Mouse (Mus musculus) midbrain, embryonic 16.5 days (tissue): ENCODE measurements around the gene Ntf5. TPM values are rescaled to one million over a fixed set of nuclear protein-coding genes. Genes with fewer than 3 reads are reported as not detected.
"Not testable (repeated sequence)": the region's sequence is repeated elsewhere in the genome, so short reads cannot be mapped to it uniquely, and the experiment has no call there.

Experiments
- ATAC-seq: fragments of 200-750 bp; cut with Nextera tagmentation; 2 replicates; pipeline ENCODE4 v1.8.0; 2017; ENCODE audit warnings: moderate TSS enrichment
- H3K27ac ChIP-seq: fragments of 300-500 bp; sonication (generic); 2 replicates; pipeline ENCODE4 v1.5.1; 2014; ENCODE audit warnings: mild to moderate bottlenecking, low read length, mixed read lengths
- H3K27me3 ChIP-seq: fragments of 300-500 bp; sonication (generic); 2 replicates; pipeline ENCODE4 v1.6.1; 2014; ENCODE audit warnings: low read depth, low read length, mixed read lengths; ENCODE audit not compliant: control insufficient read depth, insufficient read depth
- H3K36me3 ChIP-seq: fragments of 300-500 bp; sonication (generic); 2 replicates; pipeline ENCODE4 v1.6.1; 2014; ENCODE audit warnings: mild to moderate bottlenecking, low read length, moderate library complexity, mixed read lengths; ENCODE audit not compliant: control insufficient read depth, insufficient read depth
- H3K4me1 ChIP-seq: fragments of 300-500 bp; sonication (generic); 2 replicates; pipeline ENCODE4 v1.6.1; 2014; ENCODE audit warnings: mild to moderate bottlenecking, low read length, mixed read lengths; ENCODE audit not compliant: control insufficient read depth, insufficient read depth
- H3K4me2 ChIP-seq: fragments of 300-500 bp; sonication (generic); 2 replicates; pipeline ENCODE4 v1.6.1; 2014; ENCODE audit warnings: mild to moderate bottlenecking, low read length, mixed read lengths
- H3K4me3 ChIP-seq: fragments of 300-500 bp; sonication (generic); 2 replicates; pipeline ENCODE4 v1.5.1; 2014; ENCODE audit warnings: low read depth, mild to moderate bottlenecking, low read length, moderate library complexity, mixed read lengths
- H3K9ac ChIP-seq: fragments of 300-500 bp; sonication (generic); 2 replicates; pipeline ENCODE4 v1.6.1; 2014; ENCODE audit warnings: low read depth, low read length, mixed read lengths
- H3K9me3 ChIP-seq: fragments of 300-500 bp; sonication (generic); replicated peaks from 2 replicates; pipeline ENCODE4 v1.6.1; 2014; ENCODE audit warnings: mild to moderate bottlenecking, low read length, mixed read lengths; ENCODE audit not compliant: control insufficient read depth, poor library complexity, severe bottlenecking
- WGBS: fragments of 180-500 bp; shearing (Covaris S2); extraction: QIAGEN DNeasy Blood & Tissue Kit; methylation state at CpG from one replicate; pipeline ENCODE4 v1.1.7; 2014; 5-methylcytosine and 5-hydroxymethylcytosine counted together
- polyA plus RNA-seq: library from polyadenylated mRNA; unstranded; fragments of >200 nt; fragmentation: Nextera tagmentation; extraction: Ambion mirVana; gene quantifications from 2 replicates; pipeline ENCODE4 v1.2.1, GENCODE M21; 2015

Gene Ntf5
- polyA plus RNA-seq, 1 experiment from 2014 or later, result not detected

GRCm38 (mm10) chr7:45457204-45458060 lies 43.9 kb downstream of the Ntf5 start:
- no peaks in the 10 kb centered on the region for H3K27me3 ChIP-seq
- H3K4me3 ChIP-seq, result peak overlapping the region; percentile 59
- no peak for ATAC-seq
- 71% methylated on average over 9 of the region's 10 CpGs for WGBS
- H3K4me2 ChIP-seq, result peak overlapping the region; percentile 76
- peak overlapping the region; percentile 89 for H3K27ac ChIP-seq
- H3K9me3 ChIP-seq, result no peaks in the 10 kb centered on the region
- H3K36me3 ChIP-seq, result peaks cover 28% of the 10 kb centered on the region
- peak overlapping the region; percentile 88 for H3K9ac ChIP-seq
- H3K4me1 ChIP-seq, result peaks cover 31% of the 10 kb centered on the region

- Histone ChIP-seq H3K4me1 (peaks cover 31% of the 10 kb centered on the region), H3K27ac (peak overlapping the region; percentile 89), H3K4me3 (peak overlapping the region; percentile 59), H3K36me3 (peaks cover 35% of the 10 kb centered on the region), H3K9ac (peak overlapping the region; percentile 88), H3K9me3 (no peaks in the 10 kb centered on the region), H3K27me3 (no peaks in the 10 kb centered on the region), H3K4me2 (peak overlapping the region; percentile 76)
- peak; percentile 79 for ATAC-seq
- under 1% methylated on average over 42 of the region's 43 CpGs for WGBS
These were observed 45.5 kb downstream of the Ntf5 start for GRCm38 (mm10) chr7:45458748-45459563.

GRCm38 (mm10) chr7:45459564-45460140 lies 46.2 kb downstream of the Ntf5 start, which contains the start of gene Ftl1:
Gene Ftl1, minus strand, starts transcription at chr7:45459884.
- WGBS, result under 1% methylated on average over 25 of the region's 37 CpGs
- peak within 1 kb of the TSS; percentile 59 for H3K4me3 ChIP-seq
- peak within 1 kb of the TSS; percentile 88 for H3K9ac ChIP-seq
- ATAC-seq, result peak; percentile 95
- peaks cover 31% of the 10 kb centered on the region for H3K4me1 ChIP-seq
- not testable (repeated sequence) for H3K27me3 ChIP-seq, H3K9me3 ChIP-seq
- peaks cover 32% of the 10 kb centered on the region for H3K36me3 ChIP-seq
- H3K4me2 ChIP-seq, result peak within 1 kb of the TSS; percentile 76
- H3K27ac ChIP-seq, result peak within 1 kb of the TSS; percentile 89

- peak overlapping the region; percentile 66 for H3K9ac ChIP-seq
- peak overlapping the region; percentile 59 for H3K4me3 ChIP-seq
- peaks cover 34% of the 10 kb centered on the region for H3K36me3 ChIP-seq
- peak overlapping the region; percentile 63 for H3K4me2 ChIP-seq
- no peaks in the 10 kb centered on the region for H3K27me3 ChIP-seq
- WGBS, result 79% methylated on average over 7 of the region's 7 CpGs
- peaks cover 38% of the 10 kb centered on the region for H3K4me1 ChIP-seq
- no peaks in the 10 kb centered on the region for H3K9me3 ChIP-seq
- H3K27ac ChIP-seq, result peak overlapping the region; percentile 86
- ATAC-seq, result no peak
These were observed 46.9 kb downstream of the Ntf5 start for GRCm38 (mm10) chr7:45460377-45460776.

DNA sequence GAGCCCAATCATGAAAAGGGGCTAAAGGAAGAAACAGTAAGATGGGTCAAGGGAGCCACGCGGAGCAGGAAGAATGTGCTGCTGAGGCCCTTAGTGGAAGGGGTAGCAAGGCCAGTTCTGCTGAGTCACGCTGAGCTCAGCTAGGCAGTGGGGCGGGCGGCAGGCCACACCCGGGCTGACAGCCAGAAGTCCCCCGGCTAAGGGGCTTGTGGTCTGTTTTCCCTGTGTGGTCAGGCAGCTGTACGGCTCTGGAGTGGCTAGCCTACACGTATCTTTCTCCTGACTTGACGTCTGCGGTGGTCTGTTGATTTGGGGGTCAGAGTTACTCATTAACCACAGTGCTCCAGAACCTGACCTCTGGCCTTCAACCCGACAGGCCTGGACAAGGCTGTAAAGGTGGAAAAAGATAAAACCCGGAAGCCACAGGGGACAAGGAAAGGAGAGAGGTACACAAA lies 47.4 kb downstream of the Ntf5 start:
- Histone ChIP-seq H3K4me1 (peaks cover 43% of the 10 kb centered on the region), H3K4me2 (no peak overlapping the region), H3K36me3 (peaks cover 32% of the 10 kb centered on the region), H3K27ac (peak overlapping the region; percentile 86; the same call in 1 of the 2 replicates), H3K4me3 (no peak overlapping the region), H3K27me3 (no peaks in the 10 kb centered on the region), H3K9ac (peak overlapping the region; percentile 13; the same call in 1 of the 2 replicates), H3K9me3 (no peaks in the 10 kb centered on the region)
- no peak for ATAC-seq
- WGBS, result 46% methylated on average over 13 of the region's 13 CpGs

GRCm38 (mm10) chr7:45461326-45461725 lies 47.8 kb downstream of the Ntf5 start:
- peaks cover 45% of the 10 kb centered on the region for H3K4me1 ChIP-seq
- no peaks in the 10 kb centered on the region for H3K27me3 ChIP-seq
- ATAC-seq, result no peak
- H3K4me3 ChIP-seq, result no peak overlapping the region
- no peak overlapping the region for H3K9ac ChIP-seq
- H3K4me2 ChIP-seq, result no peak overlapping the region
- no peak overlapping the region for H3K27ac ChIP-seq
- H3K9me3 ChIP-seq, result no peaks in the 10 kb centered on the region
- peaks cover 32% of the 10 kb centered on the region for H3K36me3 ChIP-seq
- WGBS, result 72% methylated on average over 4 of the region's 5 CpGs

DNA sequence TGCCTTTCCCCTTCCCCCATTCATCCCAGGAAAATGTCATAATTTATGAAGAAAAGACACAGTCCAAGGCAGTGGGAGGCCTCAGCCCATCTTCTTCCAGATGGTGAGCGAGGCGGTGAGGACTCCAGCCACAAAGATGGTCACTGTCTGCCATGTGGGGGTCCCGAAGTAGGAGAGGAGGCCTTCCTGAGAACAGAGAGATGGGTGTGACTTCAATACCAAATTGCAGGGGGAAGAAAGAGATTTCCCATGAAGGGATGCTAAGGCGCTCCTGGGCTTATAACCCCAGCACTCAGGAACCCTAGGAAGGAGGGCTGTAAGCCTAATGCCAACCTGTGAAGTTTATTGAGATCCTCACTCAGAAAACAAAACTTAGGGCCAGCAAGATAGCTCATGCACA lies 48.3 kb downstream of the Ntf5 start:
- WGBS, result 93% methylated on average over 4 of the region's 4 CpGs
- peaks cover 32% of the 10 kb centered on the region for H3K36me3 ChIP-seq

DNA sequence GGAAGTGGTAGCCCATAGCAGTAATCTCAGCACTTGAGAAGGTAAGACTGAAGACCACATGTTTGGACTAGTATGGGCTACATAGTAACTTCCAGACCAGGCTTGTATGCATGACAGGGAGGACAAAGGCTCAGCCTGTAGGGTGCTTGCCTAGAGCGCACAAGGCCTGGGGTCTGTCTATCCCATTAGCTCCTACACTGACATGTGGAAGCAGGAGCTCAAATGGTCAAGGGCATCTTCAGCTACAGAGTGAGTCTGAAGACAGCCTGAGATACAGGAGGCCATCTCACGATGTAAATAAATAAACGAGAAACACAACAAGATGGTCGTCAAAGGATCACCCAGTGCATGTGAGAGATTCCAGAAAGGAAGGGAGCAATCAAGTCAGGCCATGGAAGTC lies 48.8 kb downstream of the Ntf5 start:
- no peaks in the 10 kb centered on the region for H3K9me3 ChIP-seq
- no peak overlapping the region for H3K4me3 ChIP-seq
- no peak for ATAC-seq
- H3K9ac ChIP-seq, result no peak overlapping the region
- no peak overlapping the region for H3K4me2 ChIP-seq
- 86% methylated on average over 4 of the region's 4 CpGs for WGBS
- H3K36me3 ChIP-seq, result peaks cover 28% of the 10 kb centered on the region
- no peaks in the 10 kb centered on the region for H3K27me3 ChIP-seq
- H3K27ac ChIP-seq, result no peak overlapping the region
- H3K4me1 ChIP-seq, result peaks cover 41% of the 10 kb centered on the region

More for the DNA sequence above, 48.3 kb downstream of the Ntf5 start:
- Histone ChIP-seq H3K4me3 (no peak overlapping the region), H3K27ac (no peak overlapping the region), H3K9me3 (no peaks in the 10 kb centered on the region), H3K27me3 (no peaks in the 10 kb centered on the region), H3K9ac (no peak overlapping the region), H3K4me2 (no peak overlapping the region), H3K4me1 (peaks cover 43% of the 10 kb centered on the region)
- ATAC-seq, result no peak
